Mouse (Mus musculus) CD4-positive, CD25-positive, alpha-beta regulatory T cell, adult 2 months (primary cell): ENCODE data around the gene Hist1h4b.
"Not testable (repeated sequence)": the region's sequence is repeated elsewhere in the genome, so short reads cannot be mapped to it uniquely, and the experiment has no call there.

Source experiments
- DNase-seq: peaks from one replicate; pipeline ENCODE4 v3.0.0-alpha.2; 2012; ENCODE audit warnings: low read depth, low spot score

Hist1h4b gene

GRCm38 (mm10) chr13:23757211-23757773, 479 bp downstream of the Hist1h4b start:
- peak; percentile 47 for DNase-seq

GRCm38 (mm10) chr13:23757921-23758320, 1.1 kb downstream of the Hist1h4b start:
- no peak for DNase-seq

DNA sequence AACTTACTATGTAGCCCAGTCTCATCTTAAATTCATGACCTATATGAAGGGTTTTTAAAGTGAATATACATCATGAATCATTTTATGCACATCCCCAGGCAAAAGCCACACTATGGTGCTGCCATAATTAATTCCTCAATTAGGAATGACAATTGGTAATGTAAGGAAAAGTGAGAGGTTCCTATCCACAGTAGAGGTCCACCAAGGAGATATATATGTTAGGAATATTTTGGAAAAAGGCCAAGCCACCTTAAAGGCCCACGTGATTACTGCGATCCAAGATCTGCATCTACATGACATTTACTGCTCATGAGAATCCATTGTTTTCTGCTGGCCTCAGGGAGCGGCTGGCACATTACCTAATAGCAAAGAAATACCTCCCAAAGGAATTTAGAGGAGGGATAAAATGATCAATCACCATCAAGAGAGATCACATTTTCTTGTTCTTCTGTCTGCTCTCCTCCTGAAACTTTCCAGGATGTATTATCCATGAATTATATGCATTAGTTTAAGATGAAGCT, 2.5 kb downstream of the Hist1h4b start:
- DNase-seq, result no peak

DNA sequence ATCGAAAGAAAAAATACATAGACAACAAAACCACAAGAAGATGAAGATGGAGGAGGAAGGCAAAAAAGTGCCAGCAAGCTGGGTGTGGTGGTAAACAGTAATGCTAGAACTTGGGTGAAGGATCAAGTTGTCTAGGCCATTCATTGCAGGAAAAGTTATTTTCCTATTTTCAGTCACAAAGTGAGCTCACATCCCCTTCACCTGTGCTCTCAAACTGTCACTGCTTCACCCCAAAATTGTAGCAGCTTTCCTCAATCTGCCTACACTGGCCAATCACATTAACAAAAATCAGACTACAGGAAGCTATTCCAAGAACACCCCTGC, 3.1 kb downstream of the Hist1h4b start:
- DNase-seq, result no peak

GRCm38 (mm10) chr13:23760240-23760971, 3.6 kb downstream of the Hist1h4b start:
- peak; percentile 53 for DNase-seq

GRCm38 (mm10) chr13:23760972-23761864, 4.4 kb downstream of the Hist1h4b start, which contains the start of gene Hist1h4a:
Gene Hist1h4a (minus strand): TSS chr13:23761230.
- peak; percentile 99 for DNase-seq

DNA sequence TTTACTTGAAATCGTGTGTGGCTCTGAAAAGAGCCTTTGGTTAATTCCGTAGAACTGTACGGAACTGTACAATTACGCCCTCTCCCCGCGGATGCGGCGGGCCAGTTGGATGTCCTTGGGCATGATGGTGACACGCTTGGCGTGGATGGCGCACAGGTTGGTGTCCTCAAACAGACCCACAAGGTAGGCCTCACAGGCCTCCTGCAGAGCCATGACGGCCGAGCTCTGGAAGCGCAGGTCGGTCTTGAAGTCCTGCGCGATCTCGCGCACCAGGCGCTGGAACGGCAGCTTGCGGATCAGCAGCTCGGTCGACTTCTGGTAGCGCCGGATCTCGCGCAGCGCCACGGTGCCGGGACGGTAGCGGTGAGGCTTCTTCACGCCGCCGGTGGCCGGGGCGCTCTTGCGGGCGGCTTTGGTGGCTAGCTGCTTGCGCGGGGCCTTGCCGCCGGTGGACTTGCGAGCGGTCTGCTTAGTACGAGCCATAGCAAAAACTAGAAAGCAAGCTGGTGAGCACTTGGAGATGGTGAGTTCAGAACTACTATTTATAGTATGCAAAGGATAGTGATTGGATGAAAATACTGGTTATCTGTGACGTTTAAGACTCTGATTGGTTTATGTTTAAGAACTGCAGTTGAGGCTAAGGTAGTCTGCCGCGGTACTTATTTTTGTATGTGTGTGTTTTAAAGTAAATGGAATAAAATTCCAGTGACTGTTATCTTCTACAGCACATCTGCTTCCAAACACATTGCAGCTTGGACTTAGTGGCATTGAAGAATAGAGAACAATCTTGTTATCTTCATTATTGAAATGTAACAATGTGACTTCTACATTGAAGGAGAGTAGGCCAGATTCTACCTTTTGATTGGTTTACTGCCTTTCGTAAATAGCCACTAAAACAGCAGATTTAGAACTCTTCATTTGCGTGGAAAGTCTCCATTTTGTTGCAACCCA, 5.3 kb downstream of the Hist1h4b start, which contains the start of gene Hist1h3a:
Gene Hist1h3a (minus strand): TSS at position 516 of the 951 bp plus-strand sequence.
- DNase-seq, result peak; percentile 84

- no peak for DNase-seq
These were observed 6.4 kb downstream of the Hist1h4b start for GRCm38 (mm10) chr13:23763242-23763585.

DNA sequence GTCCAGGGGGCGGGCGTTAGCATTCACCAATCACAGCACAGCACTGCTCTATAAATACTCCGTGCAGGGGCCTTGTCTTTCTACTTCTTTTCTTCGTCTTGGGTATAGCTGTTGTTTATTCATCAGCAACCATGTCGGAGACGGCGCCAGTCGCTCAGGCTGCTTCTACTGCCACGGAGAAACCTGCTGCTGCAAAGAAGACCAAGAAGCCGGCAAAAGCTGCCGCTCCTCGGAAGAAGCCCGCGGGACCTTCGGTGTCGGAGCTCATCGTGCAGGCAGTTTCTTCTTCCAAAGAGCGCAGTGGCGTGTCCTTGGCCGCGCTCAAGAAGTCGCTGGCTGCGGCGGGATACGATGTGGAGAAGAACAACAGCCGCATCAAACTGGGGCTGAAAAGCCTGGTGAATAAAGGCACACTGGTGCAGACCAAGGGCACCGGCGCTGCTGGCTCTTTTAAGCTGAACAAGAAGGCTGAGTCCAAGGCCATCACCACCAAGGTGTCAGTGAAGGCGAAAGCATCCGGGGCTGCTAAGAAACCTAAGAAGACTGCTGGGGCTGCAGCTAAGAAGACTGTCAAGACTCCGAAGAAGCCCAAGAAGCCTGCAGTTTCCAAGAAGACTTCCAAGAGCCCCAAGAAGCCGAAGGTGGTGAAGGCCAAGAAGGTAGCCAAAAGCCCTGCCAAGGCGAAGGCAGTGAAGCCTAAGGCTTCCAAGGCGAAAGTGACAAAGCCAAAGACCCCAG, 6.9 kb downstream of the Hist1h4b start, which contains the start of gene Hist1h1a:
Gene Hist1h1a (plus strand): TSS at position 81 of the 738 bp plus-strand sequence.
- DNase-seq, result peak; percentile 93

DNA sequence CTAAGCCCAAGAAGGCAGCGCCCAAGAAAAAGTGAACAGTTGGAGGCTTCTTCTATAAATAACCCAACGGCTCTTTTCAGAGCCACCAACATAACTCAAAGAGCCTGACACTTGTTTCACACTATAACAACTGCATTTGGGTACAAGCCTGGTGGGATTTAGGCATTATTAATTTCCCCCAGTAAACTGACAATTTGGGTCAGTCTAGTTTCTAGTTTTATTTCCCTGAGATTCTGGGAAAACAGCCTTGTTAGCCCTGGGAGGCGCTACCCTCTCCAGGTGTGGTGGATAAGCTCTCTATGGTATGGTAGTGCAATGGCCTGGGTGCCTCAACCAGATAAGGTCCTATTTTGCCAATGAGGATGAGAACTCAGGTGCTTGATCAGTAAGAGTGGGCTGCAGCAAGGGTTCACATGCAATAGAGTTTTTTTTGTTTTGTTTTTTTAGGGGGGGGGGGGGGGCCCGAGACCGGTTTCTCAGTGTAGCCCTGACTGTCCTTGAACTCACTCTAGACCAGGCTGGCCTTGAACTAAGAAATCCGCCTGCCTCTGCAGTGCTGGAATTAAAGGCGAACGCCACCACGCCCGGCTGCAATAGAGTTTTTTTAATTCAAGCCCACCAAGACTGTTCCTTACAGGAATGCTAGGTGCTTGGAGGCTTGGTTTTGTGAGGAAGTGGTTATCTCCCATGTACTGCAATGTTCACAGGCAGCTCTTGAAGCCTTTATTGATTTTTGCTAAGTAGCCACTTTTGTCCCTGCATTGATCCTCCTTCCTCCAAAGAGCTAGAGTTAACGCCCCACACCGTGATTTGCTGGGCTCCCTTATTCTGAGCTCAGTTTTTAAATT, 7.7 kb downstream of the Hist1h4b start:
- DNase-seq, result no peak

- DNase-seq, result no peak
These were observed 8.3 kb downstream of the Hist1h4b start for GRCm38 (mm10) chr13:23765172-23765513.

GRCm38 (mm10) chr13:23766772-23767171, 10.0 kb downstream of the Hist1h4b start:
- no peak for DNase-seq

- DNase-seq, result no peak
These were observed 12.1 kb downstream of the Hist1h4b start for GRCm38 (mm10) chr13:23768834-23769397.

GRCm38 (mm10) chr13:23769613-23770012, 12.8 kb downstream of the Hist1h4b start, which contains the start of gene Trim38:
Gene Trim38 (plus strand): TSS chr13:23769913.
- DNase-seq, result not testable (repeated sequence)

- DNase-seq, result no peak
These were observed 15.9 kb downstream of the Hist1h4b start for GRCm38 (mm10) chr13:23772561-23773313.

GRCm38 (mm10) chr13:23778339-23778738, 21.5 kb downstream of the Hist1h4b start:
- no peak for DNase-seq

DNA sequence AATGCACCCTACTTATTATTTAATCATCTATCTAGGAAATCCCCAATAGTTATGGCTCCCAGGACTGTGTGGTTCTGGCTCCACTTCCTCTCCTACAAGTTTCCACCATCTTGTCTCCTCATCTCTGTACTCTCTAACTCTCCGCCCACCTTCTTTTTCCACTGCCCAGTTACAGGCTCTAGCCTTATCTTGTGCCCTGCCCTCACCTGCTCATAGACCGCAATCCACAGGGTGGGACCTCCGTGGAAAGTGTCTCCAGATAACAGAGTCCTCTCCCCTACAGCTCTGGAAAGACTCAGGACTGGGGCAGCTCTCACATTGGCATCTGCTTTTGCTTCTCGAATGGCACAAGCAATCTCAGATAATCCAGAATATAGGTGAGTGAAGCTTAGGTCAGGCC, 22.2 kb downstream of the Hist1h4b start:
- DNase-seq, result no peak

DNA sequence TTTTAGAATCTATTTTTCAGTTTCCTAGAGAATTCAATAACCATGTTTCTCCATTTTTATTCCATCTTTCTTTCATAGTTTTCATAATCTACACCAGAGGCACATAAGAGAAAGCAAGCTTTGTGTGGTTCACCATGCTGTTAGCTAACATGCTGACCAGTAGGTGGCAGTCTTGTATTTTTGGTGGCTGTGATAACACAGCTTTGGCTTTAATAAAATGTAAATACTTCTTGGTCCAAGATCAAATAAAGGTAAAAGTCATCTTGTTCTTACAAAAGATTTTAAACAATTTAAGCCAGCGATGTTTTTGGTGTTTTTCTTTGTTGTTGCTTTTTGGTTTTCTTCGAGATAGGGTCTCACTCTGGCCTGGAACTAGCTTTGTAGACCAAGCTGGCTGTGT, 35.7 kb downstream of the Hist1h4b start:
- peak; percentile 75 for DNase-seq
